Mouse (Mus musculus): Measurements from ENCODE around the gene Idua.
A peak's percentile ranks its signal among the peaks of the same experiment; 100 is the strongest.

Idua gene

GRCm38 (mm10) chr5:108689091-108689490, 29.0 kb downstream of the Idua start:
- no peak for DNase-seq (ENCODE audit: low read depth)

DNA sequence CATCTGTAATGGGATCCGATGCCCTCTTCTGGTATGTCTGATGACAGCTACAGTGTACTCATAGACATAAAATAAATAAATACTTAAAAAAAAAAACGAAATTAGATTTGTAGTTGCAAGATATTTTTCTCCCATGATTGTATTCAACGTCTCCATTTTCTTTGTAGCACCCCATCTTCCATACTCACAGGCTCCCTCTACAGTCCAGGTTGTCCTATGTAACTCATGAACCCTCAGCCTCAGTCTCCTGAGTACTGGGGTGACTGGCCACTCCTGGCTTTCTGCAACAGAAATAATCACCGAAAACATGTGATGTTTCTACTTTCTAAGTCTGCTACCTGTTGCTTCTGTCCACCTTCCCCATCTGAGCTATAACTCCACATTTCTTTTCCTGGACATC, 31.0 kb downstream of the Idua start:
- no peak for DNase-seq (ENCODE audit: low read depth)

DNA sequence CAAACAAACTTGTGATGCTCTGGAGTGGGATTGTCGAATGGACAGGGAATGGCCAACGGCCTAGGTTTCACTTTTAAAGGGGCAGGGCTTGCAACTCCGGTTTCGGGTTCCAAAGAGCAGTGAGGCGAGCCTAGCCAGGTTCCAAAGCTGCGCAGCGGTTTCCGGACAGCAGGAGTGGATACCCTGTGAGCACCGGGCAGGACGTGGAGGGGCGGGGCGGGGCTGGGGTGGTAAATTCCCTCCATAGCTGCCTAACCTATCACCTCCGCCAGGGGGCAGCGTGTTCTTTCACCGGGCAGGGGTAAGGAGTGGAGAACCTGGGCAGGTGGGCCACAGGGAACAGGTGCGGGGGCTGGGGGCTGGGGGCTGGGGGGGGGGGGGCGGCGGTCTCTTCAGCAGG, 32.1 kb downstream of the Idua start, which contains the start of gene Fgfrl1:
TSS of gene Fgfrl1 (plus strand) at position 112 of the 400 bp plus-strand sequence.
- DNase-seq (ENCODE audit: low read depth) = no peak

GRCm38 (mm10) chr5:108693872-108694288, 33.7 kb downstream of the Idua start:
- DNase-seq (ENCODE audit: low read depth) = peak; percentile 79

DNA sequence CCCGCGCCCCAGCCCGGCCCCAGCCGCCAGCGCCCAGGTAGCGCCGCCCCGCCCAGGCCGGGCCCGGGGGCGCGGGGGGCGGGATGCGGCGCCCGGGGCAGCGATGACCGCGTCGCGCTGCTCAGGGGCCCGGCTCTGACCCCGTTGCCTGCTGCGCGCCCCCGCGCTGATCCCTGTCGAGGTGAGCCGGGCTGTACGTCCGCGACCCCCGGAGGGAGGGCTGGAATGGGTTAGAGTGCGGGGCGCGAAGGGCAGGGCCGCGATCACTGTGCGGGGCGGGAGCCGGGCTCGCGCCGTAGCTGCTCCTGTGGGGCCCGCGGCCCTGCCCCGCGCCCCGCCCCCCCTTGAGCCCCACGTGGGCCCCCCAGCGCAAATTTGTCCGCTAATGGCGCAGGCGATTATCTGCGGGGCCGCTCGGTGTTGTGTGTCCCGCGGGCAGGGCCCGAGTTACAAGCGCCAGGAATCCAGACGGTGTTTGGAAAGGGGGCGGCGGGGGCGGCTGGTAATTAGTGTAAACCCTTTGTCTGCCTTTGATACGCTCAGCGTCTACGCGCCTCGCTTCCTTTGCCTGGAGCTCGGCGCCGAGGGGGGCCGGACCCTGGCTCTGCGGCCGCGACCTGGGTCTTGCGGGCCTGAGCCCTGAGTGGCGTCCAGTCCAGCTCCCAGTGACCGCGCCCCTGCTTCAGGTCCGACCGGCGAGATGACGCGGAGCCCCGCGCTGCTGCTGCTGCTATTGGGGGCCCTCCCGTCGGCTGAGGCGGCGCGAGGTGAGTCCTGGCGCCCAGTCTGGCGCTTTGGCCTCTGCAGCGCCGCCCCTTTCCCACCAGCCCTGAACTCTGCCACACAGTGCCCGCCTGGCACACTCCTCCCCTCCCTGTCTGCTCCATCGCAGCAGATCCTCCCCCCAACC, 34.5 kb downstream of the Idua start:
- no peak for DNase-seq (ENCODE audit: low read depth)

DNA sequence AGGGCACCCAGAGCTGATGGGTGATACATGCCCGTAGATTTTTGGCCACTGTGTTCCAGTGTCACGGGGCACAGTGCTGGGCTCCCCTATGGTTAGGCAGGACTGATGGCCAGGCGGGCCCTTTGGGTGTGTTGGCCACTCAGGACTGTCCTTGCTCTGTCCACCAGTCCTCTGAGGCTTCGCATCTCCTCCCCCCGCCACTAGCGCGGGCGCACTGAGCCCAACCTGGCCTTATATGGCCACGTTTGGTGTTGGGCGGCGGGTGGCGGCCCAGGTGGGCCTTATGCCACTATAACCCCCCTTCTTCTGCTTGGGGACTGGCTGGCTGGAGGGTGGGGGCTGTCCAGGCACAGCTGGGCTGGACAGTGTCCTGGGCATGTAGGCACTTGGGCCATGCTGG, 35.7 kb downstream of the Idua start:
- DNase-seq (ENCODE audit: low read depth) = no peak

DNA sequence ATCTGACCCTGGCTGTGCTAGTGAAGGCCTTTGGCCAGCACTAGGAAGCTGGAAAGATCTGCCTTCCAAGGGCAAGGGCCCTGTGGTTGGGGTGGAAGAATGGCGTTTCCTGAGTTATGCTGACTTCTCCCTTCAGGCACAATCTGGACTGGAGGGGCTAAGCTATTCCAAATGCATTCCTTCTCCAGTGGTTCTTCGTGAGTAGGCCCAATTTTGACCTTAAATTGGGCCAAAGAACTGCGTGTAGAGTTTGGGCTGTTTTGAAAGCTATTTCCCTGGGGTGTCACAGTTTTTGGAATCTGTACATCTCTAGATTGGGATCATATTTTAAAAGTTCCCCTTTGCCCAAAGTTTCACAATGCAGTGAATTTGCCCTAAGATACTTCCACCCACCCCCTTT, 36.4 kb downstream of the Idua start:
- peak; percentile 42 for DNase-seq (ENCODE audit: low read depth)

DNA sequence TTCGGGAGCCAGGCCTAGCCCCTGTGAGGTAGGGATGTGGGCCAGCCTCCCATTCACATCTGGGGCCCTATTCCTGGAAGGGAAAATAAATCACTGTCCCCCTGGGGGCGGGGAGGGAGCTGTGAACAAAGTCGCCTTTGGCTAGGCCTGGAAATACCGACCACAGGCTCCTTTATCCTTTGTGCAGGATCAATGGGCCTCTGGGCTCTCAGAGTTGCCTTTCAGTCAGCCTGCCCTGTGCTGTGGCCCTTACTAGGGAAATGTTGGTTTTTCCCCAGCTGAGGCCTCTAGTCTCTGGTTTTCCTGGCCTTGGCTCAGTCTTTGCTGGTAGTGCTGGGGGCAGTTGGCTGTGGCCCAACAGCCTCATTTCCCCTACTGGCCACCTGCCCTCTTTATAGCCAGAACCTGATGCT, 37.2 kb downstream of the Idua start:
- peak; percentile 82 for DNase-seq (ENCODE audit: low read depth)

GRCm38 (mm10) chr5:108700346-108700745, 40.2 kb downstream of the Idua start:
- no peak for DNase-seq (ENCODE audit: low read depth)

DNA sequence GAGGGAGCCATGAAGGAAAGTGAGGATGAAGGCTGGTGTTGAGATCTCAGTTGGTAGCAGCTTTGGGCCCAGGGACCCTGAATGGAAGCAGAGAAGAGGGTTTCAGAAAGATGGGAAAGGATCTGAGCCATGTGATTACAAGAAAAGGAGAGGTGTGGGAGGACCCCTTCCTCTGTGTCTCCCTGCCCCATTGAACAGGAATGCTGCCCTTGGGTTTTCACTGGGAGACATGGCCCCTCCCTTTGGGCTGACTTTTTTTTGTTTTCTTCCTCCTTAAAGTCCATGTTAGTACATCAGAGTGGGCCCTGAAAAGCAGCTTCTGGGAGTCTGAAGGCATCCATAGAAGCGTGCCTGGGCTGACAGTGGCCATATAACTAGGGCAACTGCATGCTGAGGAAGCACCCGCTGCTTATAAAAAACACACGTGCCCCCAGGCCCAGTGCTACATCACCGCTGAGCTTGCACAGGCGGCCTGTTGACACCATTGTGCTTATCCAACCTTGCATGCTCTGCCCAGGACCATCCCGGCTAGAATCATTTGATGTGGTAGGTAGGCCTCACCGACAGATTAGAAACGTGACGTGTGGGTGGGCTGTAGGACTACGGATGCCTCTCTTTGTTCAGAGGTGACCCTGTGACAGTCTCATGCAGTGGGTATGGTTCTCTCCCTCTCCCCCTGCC, 41.4 kb downstream of the Idua start:
- DNase-seq (ENCODE audit: low read depth) = no peak

GRCm38 (mm10) chr5:108703754-108704626, 43.9 kb downstream of the Idua start:
- no peak for DNase-seq (ENCODE audit: low read depth)

DNA sequence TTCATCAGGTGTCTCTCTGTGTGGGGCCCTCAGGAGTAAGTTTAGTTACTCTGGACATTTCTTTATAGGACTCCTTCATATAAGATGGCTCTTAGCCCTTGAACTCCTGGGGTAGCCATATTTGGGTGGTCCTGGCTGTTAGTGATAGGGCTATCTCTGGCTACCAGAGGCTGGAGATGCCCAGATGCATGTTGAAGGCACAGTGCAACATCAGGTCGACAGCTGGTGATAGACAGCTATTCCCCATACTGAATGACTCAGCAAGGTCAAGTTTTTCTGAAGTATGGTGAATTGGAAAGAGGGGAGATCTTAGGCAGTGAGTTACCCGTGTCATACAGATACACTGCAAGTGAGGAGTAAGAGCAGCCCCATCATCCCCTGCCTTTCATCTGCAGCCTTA, 47.6 kb downstream of the Idua start:
- DNase-seq (ENCODE audit: low read depth) = no peak

- no peak for DNase-seq (ENCODE audit: low read depth)
Measured at GRCm38 (mm10) chr5:108708419-108708818, 48.3 kb downstream of the Idua start.

DNA sequence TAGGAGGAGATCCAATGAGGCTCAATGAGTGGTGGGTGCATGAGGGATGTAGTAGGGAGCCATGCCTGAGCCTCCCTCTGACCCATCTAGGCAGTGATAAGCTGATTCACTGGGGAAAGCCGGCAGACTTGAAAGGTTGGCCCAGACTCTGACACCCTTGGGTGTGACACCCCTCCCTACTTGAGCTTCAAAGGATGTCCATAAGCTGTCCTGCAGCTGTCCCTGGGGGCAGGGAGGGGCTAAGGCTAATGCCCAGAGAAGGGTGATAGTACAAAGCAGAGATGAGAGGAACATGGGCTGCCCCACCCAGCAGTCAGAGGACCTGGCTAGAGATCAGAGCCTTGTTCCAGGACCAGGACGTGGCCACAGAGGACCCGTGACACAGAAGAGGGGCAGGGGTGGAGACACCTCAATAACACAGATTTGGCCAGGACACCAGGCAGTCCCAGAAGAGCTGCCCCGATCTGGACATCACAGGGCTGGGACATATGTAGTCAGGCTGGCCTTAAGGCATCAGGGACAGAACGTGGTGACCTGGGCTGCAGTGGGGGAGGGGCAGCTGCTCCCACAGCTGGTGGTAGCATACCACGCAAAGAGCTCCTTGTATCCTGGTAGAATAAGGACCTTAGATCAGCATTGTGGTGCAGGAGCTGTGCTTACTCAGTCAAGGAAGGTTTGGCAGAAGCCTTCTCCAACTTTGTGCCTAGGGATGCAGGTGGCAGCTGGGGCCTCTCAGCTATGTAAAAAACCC, 49.0 kb downstream of the Idua start:
- DNase-seq (ENCODE audit: low read depth) = no peak

DNA sequence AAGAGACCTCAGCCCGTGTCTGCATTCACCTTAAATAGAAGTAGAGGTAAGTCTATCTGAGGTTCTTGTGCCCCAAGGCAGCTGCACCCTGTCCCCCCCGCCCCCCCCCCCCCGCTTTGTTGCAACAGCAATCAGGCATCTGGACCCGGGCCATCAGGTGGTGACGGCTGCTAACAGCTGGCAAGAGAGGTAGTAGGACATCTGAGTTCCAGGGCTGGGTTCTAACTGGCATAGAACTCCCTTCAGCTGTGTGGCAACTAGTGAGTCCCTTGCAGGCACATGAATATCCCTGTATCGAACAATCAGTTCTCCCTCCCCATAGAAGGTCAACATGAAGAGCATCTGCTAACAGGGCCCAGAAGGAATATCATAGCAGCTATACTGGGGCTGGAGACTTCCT, 51.8 kb downstream of the Idua start:
- no peak for DNase-seq (ENCODE audit: low read depth)

DNA sequence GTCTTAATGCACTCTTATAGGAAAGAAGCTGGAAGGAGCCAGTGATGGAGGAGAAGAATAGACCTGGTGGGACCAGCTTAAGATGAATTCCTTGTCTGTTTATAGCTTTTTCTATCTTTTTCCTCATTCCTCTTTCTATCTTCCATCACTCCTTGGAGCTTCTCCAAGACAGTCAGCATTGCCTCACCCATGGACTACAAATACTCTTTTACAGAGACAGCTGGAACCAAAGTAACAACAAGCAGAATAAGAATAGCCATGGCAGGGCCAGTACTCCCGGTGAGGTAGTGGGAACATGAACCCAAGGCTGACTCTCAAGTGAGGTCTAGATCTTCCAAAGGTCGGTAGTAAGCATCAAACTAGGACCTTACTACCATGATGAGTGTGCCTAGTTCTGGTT, 53.0 kb downstream of the Idua start:
- DNase-seq (ENCODE audit: low read depth) = no peak

DNA sequence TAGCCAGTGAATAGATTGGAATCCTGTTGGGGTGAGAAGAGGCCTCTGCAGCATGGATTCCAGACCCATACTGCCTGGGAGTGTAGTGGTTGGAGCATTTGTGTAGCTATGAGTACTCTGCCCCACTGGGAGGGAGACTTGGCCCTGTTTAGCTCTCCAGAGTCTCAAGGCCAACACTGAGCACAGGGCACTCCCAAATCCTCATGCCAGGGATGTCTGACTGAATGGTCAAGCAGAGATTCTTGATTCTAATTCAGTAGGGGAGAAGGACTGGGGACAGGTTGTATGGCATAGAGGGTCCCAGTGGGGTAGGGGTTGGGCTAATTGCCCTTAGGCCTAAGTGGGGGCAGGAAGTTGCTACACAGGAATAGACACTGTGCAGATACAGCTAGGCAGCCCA, 53.6 kb downstream of the Idua start:
- peak; percentile 71 for DNase-seq (ENCODE audit: low read depth)

DNA sequence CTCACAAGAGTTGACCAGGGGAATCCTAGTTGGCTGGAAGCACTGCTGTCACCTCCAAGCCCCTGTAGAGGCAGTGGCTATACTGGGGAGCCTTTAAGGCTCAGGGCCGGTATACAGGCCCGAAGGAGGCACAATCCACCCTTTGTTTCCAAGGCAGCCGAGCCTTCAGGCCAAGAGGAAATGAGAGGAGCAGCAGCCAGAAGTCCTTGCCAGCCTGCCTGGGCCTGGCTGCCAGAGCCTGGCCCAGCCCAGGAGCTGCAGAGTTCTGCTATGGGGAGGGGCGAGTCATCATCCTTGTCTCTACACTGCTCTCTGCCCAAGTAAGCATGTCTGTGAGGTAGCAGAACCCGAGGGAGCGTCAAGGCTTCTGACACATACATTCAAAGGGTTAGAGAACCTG, 54.0 kb downstream of the Idua start:
- DNase-seq (ENCODE audit: low read depth) = peak; percentile 80

DNA sequence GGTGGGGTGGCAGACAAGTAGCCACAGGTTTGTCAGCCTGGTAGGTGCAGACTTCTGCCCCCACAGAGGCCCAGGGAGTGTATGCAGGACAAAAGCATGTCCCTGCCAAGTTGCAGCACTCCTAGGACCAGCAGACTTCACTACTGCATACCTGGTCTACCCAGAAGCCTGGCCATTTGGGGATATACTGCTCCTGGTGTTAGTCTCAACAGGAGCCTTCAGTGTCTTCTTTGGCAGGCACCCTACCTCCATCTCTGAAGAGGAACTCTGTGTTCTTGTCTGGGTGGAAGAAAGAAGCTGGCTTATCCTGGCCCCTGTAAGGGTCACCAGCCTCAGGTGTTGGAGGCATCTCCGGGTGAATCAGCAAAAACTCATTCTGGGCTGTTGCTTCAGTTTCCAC, 55.8 kb downstream of the Idua start:
- no peak for DNase-seq (ENCODE audit: low read depth)

DNA sequence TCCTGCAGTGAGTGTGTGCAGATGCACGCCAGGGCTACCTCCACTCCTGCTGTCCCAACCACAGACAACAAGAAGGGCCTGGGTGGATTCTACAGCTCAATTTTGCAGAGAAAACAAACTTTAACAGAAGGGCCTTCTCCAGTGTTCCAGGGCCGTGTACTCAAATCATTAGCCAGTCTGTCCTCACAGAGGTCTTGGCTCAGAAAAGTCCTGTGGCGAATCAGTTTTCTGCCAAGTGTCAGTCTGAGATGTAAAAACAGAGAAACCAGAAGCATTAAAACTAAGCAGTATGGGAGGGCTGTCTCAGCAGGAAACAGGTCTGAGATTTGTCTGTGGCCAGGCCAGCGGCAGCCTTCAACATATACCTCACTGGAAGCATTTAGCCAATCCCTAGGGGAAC, 57.9 kb downstream of the Idua start:
- DNase-seq (ENCODE audit: low read depth) = peak; percentile 63

- no peak for DNase-seq (ENCODE audit: low read depth)
Measured at GRCm38 (mm10) chr5:108719761-108720160, 59.6 kb downstream of the Idua start.

- DNase-seq (ENCODE audit: low read depth) = peak; percentile 75
Measured at GRCm38 (mm10) chr5:108724006-108724405, 63.9 kb downstream of the Idua start.
